Mouse (Mus musculus): ENCODE measurements around the gene Mcmbp.
"Not testable (repeated sequence)": the region's sequence is repeated elsewhere in the genome, so short reads cannot be mapped to it uniquely, and the experiment has no call there.

The Mcmbp gene

DNA sequence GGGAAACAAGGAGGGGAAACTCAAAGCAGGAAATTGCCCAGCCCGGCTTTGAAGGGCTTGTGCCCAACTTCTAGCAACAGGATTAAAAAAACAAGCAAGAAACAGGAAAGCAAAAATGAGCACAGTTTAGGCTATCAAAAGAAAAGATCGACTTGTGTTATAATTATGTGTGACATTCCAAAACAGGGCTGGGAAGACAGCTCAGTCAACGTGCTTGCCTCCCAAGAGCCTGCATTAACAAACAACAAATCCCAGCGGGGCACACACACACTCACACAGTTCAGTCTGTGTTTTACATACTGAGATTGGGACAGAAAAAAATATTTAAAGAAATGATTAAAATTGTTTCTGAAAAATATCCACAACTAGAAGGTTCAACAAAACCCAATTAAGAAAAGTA lies 22.3 kb downstream of the Mcmbp start:
- DNase-seq (ENCODE audit: low spot score in 2 of 2), result no peak

GRCm38 (mm10) chr7:128705735-128706134 lies 34.6 kb downstream of the Mcmbp start:
- peak; percentile 49 to 83 for DNase-seq (ENCODE audit: low spot score in 2 of 2)

- not testable (repeated sequence) for DNase-seq (ENCODE audit: low spot score in 2 of 2)
Measured at GRCm38 (mm10) chr7:128699959-128700358, 40.3 kb downstream of the Mcmbp start.

DNA sequence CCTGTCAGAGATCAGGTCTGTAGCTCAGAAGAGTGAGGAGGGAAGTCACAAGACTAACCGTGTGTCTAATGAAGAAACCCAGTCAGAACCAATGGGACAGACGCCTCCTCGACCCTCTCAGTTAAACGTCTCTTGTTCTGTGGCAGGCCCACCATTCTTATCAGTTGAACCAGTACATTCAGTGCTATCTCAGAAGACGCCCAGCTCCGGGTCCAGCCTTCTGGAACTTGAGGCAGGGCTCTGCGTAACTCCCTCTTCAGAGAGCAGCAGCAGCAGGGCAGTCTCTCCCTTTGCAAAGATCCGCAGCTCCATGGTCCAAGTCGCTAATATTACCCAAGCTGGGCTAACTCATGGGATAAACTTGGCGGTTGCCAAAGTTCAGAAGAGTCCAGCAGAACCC lies 45.4 kb downstream of the Mcmbp start:
- DNase-seq (ENCODE audit: low spot score in 2 of 2), result no peak

GRCm38 (mm10) chr7:128692163-128692562 lies 48.1 kb downstream of the Mcmbp start:
- DNase-seq (ENCODE audit: low spot score in 2 of 2), result no peak

- DNase-seq (ENCODE audit: low spot score in 2 of 2), result no peak
Measured at GRCm38 (mm10) chr7:128690796-128691195, 49.5 kb downstream of the Mcmbp start.

- DNase-seq (ENCODE audit: low spot score in 2 of 2), result peak; percentile 84 to 96
Measured at GRCm38 (mm10) chr7:128690070-128690469, 50.2 kb downstream of the Mcmbp start.

DNA sequence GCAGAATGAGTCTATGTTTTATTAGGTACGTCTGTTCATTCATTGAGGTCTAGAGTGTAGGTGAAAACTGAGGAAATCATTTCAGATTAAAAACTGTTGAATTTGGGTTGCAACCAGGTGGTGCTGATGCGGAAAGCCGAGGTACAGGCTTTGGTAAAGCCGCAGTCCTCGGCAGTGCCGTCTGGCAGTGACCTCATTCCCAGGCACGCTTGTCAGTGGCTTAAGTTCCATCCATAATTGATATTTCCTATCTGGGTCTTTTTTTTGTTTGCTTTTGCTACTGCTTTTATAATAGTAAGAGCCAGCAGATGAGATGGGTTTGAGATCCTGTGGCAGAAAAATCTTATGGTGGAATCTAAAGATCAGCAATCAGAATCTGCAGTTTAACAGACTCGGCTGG lies 50.9 kb downstream of the Mcmbp start:
- no peak for DNase-seq (ENCODE audit: low spot score in 2 of 2)

- peak; percentile 72 to 85 for DNase-seq (ENCODE audit: low spot score in 2 of 2)
Measured at GRCm38 (mm10) chr7:128687821-128688564, 52.3 kb downstream of the Mcmbp start.

- no peak for DNase-seq (ENCODE audit: low spot score in 2 of 2)
Measured at GRCm38 (mm10) chr7:128678546-128678945, 61.7 kb downstream of the Mcmbp start.

DNA sequence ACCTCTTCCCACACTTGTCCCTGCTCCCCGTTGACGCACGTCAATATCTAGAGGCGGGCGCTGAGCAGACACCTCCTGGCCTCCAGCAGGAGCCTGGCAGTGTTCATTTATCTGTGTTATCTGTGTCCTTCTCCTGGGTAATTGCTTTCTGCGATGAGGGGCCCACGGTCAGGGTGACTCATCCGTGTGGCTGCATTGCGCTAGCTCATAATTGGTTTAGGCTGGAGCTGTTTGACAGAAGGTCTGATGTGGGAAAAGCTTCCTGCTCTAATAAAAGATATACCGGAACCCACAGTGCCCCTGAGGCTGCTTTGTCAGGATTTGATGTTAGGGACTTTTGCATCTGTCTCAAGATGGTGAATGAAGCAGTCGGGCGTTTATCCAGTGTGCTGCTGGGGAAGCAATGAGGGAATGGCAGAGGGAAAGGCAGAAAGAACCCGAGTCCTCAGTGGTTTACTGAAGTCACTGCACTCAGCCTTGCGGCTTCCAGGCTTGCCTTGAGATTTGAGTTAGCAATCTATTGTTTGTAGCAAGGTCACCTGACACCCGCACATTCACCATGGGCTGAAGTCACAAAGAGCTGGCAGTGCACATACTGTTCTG lies 67.8 kb downstream of the Mcmbp start:
- DNase-seq (ENCODE audit: low spot score in 2 of 2), result peak in 1 of 2 experiments; percentile 25

DNA sequence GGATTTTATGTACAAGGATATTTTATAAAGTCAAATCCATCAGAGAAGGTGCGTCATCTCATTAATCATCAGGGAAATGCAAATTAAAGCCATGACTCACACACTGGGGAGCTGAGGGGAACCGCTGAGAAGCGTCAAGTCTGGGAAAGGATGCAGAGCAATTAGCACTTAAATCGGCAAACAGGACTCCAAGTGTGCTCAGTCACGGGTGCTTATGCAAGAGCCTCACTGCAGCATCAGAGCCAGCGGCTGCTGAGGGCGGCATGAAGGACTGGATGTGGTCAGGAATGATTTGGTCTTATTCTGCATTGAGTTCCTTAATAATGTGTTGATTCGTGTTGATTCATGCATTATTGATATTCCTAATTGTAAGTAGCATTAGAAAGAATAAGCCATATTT lies 68.3 kb downstream of the Mcmbp start:
- DNase-seq (ENCODE audit: low spot score in 2 of 2), result no peak

- DNase-seq (ENCODE audit: low spot score in 2 of 2), result no peak
Measured at GRCm38 (mm10) chr7:128668831-128669230, 71.5 kb downstream of the Mcmbp start.

DNA sequence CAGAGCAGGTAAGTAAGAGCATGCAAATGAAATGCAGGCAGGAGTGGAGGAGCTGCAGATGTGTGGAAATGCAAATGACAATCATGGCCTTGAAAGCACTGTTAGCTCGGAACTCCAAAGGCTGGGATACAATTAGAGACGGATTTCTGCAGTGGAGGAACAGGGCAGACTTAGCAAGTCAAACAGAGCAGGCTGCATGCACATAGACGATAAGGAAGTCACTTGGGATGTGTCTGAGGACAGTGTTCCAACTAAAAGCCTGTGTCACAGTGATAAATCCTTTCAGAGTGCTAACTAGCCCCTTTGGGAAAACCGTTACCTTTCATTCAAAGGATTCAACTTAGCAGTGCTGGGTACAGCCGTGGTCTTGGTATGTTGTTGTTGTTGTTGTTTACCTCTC lies 72.5 kb downstream of the Mcmbp start:
- DNase-seq (ENCODE audit: low spot score in 2 of 2), result no peak

DNA sequence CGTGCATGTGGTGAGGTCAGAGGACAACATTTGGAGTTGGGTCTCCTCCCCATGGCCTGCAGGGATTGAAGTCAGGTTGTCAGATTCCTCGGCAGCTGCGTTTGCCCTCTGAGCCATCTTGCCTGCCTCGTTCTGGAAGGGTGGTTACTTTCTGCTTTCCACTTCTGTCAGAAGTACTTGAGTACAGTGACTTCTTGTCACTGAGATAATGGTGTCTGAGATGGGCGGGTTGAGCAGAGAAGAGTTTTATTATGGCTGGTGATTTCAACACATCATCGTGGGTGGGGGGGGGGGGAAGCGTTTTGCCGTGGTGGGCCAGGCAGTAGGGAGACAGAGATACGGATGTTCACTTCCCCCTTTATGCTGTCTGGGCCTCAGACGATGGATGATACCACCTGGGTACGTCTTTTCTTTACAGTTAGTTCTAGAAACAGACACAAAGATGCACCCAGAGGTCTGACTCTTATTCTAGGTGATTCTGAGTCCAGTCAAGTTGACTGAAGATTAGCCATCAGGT lies 75.4 kb downstream of the Mcmbp start:
- no peak for DNase-seq (ENCODE audit: low spot score in 2 of 2)

GRCm38 (mm10) chr7:128663906-128664305 lies 76.4 kb downstream of the Mcmbp start:
- DNase-seq (ENCODE audit: low spot score in 2 of 2), result peak in 1 of 2 experiments; percentile 8

GRCm38 (mm10) chr7:128656970-128657369 lies 83.3 kb downstream of the Mcmbp start:
- no peak for DNase-seq (ENCODE audit: low spot score in 2 of 2)

Measured in spleen, postnatal 4 days (tissue).